Mouse (Mus musculus) embryonic facial prominence, embryonic 14.5 days (tissue): Measurements from ENCODE around the gene Fiz1. TPM values are rescaled to one million over a fixed set of nuclear protein-coding genes. Genes with fewer than 3 reads are reported as not detected.

Source experiments
- polyA plus RNA-seq: library from polyadenylated mRNA; unstranded; fragments of >200 nt; fragmentation: Nextera tagmentation; extraction: Ambion mirVana; gene quantifications from 2 replicates; pipeline ENCODE4 v1.2.1, GENCODE M21; 2014

Gene Fiz1
- polyA plus RNA-seq, 1 experiment from 2014 or later = 31.1 TPM

Other genes with a start within 250 kb of the Fiz1 start
- not detected in 2 replicates for gene Fam71e2, start 243.4 kb downstream of the Fiz1 start, polyA plus RNA-seq
- gene Il11, start 231.8 kb downstream of the Fiz1 start, polyA plus RNA-seq = 0.13 TPM in 1 of 2 replicates, not detected in the other
- gene Tmem190, start 231.8 kb downstream of the Fiz1 start, polyA plus RNA-seq = not detected in 2 replicates
- gene Tmem238, start 225.0 kb downstream of the Fiz1 start, polyA plus RNA-seq = 5.5 and 6.6 TPM in 2 replicates
- gene Rpl28, start 221.8 kb downstream of the Fiz1 start, polyA plus RNA-seq = 275 and 300 TPM in 2 replicates
- 347 and 359 TPM in 2 replicates for gene Ube2s, start 202.1 kb downstream of the Fiz1 start, polyA plus RNA-seq
- gene Shisa7, start 170.0 kb downstream of the Fiz1 start, polyA plus RNA-seq = 0.68 and 0.76 TPM in 2 replicates
- 6.5 and 7.0 TPM in 2 replicates for gene Isoc2b, start 144.4 kb downstream of the Fiz1 start, polyA plus RNA-seq
- 1.3 and 1.6 TPM in 2 replicates for gene Isoc2a, start 137.5 kb downstream of the Fiz1 start, polyA plus RNA-seq
- 0.35 TPM in 1 of 2 replicates, not detected in the other for gene Gm36210, start 108.2 kb downstream of the Fiz1 start, polyA plus RNA-seq
- 3.7 and 4.0 TPM in 2 replicates for gene Zfp628, start 99.5 kb downstream of the Fiz1 start, polyA plus RNA-seq
- 1.9 and 2.6 TPM in 2 replicates for gene Nat14, start 92.7 kb downstream of the Fiz1 start, polyA plus RNA-seq
- 8.1 and 8.7 TPM in 2 replicates for gene Ssc5d, start 88.9 kb downstream of the Fiz1 start, polyA plus RNA-seq
- gene Sbk2, start 50.3 kb downstream of the Fiz1 start, polyA plus RNA-seq = 0.64 and 0.92 TPM in 2 replicates
- 0.06 and 0.08 TPM in 2 replicates for gene Sbk3, start 43.5 kb downstream of the Fiz1 start, polyA plus RNA-seq
- gene Zfp579, start 18.5 kb downstream of the Fiz1 start, polyA plus RNA-seq = 23.0 and 30.4 TPM in 2 replicates
- gene Zfp524, start 282 bp downstream of the Fiz1 start, polyA plus RNA-seq = 14.5 and 16.5 TPM in 2 replicates
- 1.5 TPM in 1 of 2 replicates, not detected in the other for gene Gm44973, start 799 bp upstream of the Fiz1 start, polyA plus RNA-seq
- 5.3 and 5.8 TPM in 2 replicates for gene Zfp865, start 5.7 kb upstream of the Fiz1 start, polyA plus RNA-seq
- gene Ccdc106, start 5.9 kb upstream of the Fiz1 start, polyA plus RNA-seq = 21.6 and 30.7 TPM in 2 replicates
- gene 4632433K11Rik, start 19.4 kb upstream of the Fiz1 start, polyA plus RNA-seq = not detected in 2 replicates
- gene Zfp784, start 23.7 kb upstream of the Fiz1 start, polyA plus RNA-seq = 4.4 and 6.0 TPM in 2 replicates
- gene Zfp580, start 36.8 kb upstream of the Fiz1 start, polyA plus RNA-seq = 34.9 and 44.1 TPM in 2 replicates
- 105 and 114 TPM in 2 replicates for gene U2af2, start 47.4 kb upstream of the Fiz1 start, polyA plus RNA-seq
- gene Epn1, start 65.5 kb upstream of the Fiz1 start, polyA plus RNA-seq = 59.3 and 66.2 TPM in 2 replicates
- gene Rfpl4, start 102.3 kb upstream of the Fiz1 start, polyA plus RNA-seq = not detected in 2 replicates
- 0.22 and 0.62 TPM in 2 replicates for gene Rasl2-9, start 111.3 kb upstream of the Fiz1 start, polyA plus RNA-seq
- gene Vmn1r55, start 135.0 kb upstream of the Fiz1 start, polyA plus RNA-seq = not detected in 2 replicates
- not detected in 2 replicates for gene Vmn1r56, start 182.1 kb upstream of the Fiz1 start, polyA plus RNA-seq
- gene Vmn1r57, start 203.8 kb upstream of the Fiz1 start, polyA plus RNA-seq = not detected in 2 replicates